Mouse (Mus musculus): ENCODE measurements at regions not wholly inside any gene's neighbourhood (a gene's known extent, or its start where the extent isn't known, plus 50 kb on each side); places are given as distances from the start of the nearest gene placed in this dataset.

DNA sequence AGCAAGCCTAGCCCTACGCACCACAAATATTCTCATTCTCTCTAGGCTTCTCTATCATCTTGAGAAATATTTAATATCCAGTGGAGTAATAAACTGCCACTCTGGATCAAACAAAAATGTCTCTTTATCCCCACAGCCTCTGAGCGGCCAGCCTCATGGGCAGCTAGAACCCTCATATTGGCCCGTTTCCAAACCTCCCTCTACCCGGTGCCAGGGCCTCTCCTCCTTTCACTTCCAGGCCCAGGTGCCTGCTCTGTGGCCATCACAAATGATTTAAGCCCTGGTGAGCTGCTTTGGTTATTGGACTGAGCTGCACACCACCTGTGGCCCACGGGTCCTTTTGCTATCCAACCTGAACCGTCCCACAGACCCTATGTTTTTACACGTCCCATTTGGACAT is 131.5 kb downstream of the Gm9195 start:
- TF ChIP-seq POLR2A (IDR thresholded peaks at IDR 0.05; ENCODE audit: extremely low read depth, insufficient read depth, low read length) = no peak
- TF ChIP-seq CTCF (IDR thresholded peaks at IDR 0.05; ENCODE audit: low read depth, low read length) = no peak

Measured in liver, adult 2 months (tissue).